Mouse (Mus musculus) bone marrow, adult 2 months (tissue): Measurements from ENCODE around the gene Agps. TPM values are rescaled to one million over a fixed set of nuclear protein-coding genes. Genes with fewer than 3 reads are reported as not detected.

Experiments used
- H3K27ac ChIP-seq: fragments of 200-500 bp; 2 replicates; pipeline ENCODE4 v1.5.1; 2012; ENCODE audit warnings: low read depth, mild to moderate bottlenecking, control low read depth, inconsistent platforms, low read length; ENCODE audit not compliant: control insufficient read depth, poor library complexity, insufficient read depth
- H3K4me1 ChIP-seq: fragments of 200-500 bp; 2 replicates; pipeline ENCODE4 v1.6.1; 2011; ENCODE audit warnings: low read length; ENCODE audit not compliant: control insufficient read depth, insufficient read depth
- H3K4me3 ChIP-seq: fragments of 200-500 bp; replicated peaks from 2 replicates; pipeline ENCODE3; 2011; ENCODE audit warnings: mild to moderate bottlenecking, low read depth, low read length, control low read depth; ENCODE audit not compliant: control insufficient read depth
- CTCF ChIP-seq: fragments of 200-500 bp; IDR thresholded peaks from 2 replicates; pipeline ENCODE4 v1.5.1; 2011; ENCODE audit warnings: low read length, control low read depth; ENCODE audit not compliant: control insufficient read depth, insufficient read depth
- POLR2A ChIP-seq: fragments of 200-500 bp; IDR thresholded peaks from 2 replicates; pipeline ENCODE4 v1.6.1; 2011; ENCODE audit warnings: low read depth, mild to moderate bottlenecking, control low read depth, low read length, borderline replicate concordance; ENCODE audit not compliant: control insufficient read depth
- WGBS: fragments of 180-500 bp; shearing (Covaris S2); methylation state at CpG from one replicate; pipeline ENCODE4 v1.1.7; 2018; 5-methylcytosine and 5-hydroxymethylcytosine counted together
- polyA plus RNA-seq: library from polyadenylated mRNA; stranded (reverse); fragments of >200 nt; gene quantifications from 2 replicates; pipeline ENCODE4 v1.2.4, GENCODE M21; 2011; ENCODE audit warnings: low replicate concordance; ENCODE audit not compliant: missing spikeins, insufficient read depth, insufficient read length

Gene Agps
- polyA plus RNA-seq, 1 experiment, result 14.3 TPM

GRCm38 (mm10) chr2:75821971-75822751 is 9.8 kb upstream of the Agps start:
- TF ChIP-seq POLR2A (no peak), CTCF (no peak)
- H3K27ac ChIP-seq, result no peak overlapping the region
- WGBS, result 83% methylated on average over 13 of the region's 13 CpGs
- H3K4me3 ChIP-seq, result no peak overlapping the region
- peaks cover 3% of the 10 kb centered on the region for H3K4me1 ChIP-seq

GRCm38 (mm10) chr2:75823736-75824135 is 8.2 kb upstream of the Agps start:
- Histone ChIP-seq H3K27ac (peak overlapping the region; percentile 70; the same call in 1 of the 2 replicates), H3K4me3 (no peak overlapping the region), H3K4me1 (no peaks in the 10 kb centered on the region; the same call in 1 of the 2 replicates)
- 5% methylated on average over 7 of the region's 7 CpGs for WGBS
- TF ChIP-seq POLR2A, result no peak
- TF ChIP-seq CTCF, result no peak

GRCm38 (mm10) chr2:75824144-75824543 is 7.8 kb upstream of the Agps start:
- WGBS, result 29% methylated on average over 6 of the region's 6 CpGs
- no peak overlapping the region for H3K4me3 ChIP-seq
- TF ChIP-seq CTCF, result no peak
- no peak for TF ChIP-seq POLR2A
- peak overlapping the region; percentile 70; the same call in 1 of the 2 replicates for H3K27ac ChIP-seq
- H3K4me1 ChIP-seq, result peaks cover under 1% of the 10 kb centered on the region; the same call in 1 of the 2 replicates

- TF ChIP-seq POLR2A (no peak), CTCF (no peak)
- Histone ChIP-seq H3K4me3 (no peak overlapping the region), H3K27ac (no peak overlapping the region), H3K4me1 (peaks cover 2% of the 10 kb centered on the region; the same call in 1 of the 2 replicates)
- 31% methylated on average over 3 of the region's 3 CpGs for WGBS
Measured at GRCm38 (mm10) chr2:75824846-75825245, 7.1 kb upstream of the Agps start.

- TF ChIP-seq CTCF (no peak), POLR2A (no peak)
- no peak overlapping the region for H3K27ac ChIP-seq
- H3K4me1 ChIP-seq, result peaks cover 2% of the 10 kb centered on the region; the same call in 1 of the 2 replicates
- WGBS, result 28% methylated on average over 1 of the region's 1 CpGs
- H3K4me3 ChIP-seq, result no peak overlapping the region
Measured at GRCm38 (mm10) chr2:75825603-75826002, 6.4 kb upstream of the Agps start.

GRCm38 (mm10) chr2:75828931-75829610 is 2.9 kb upstream of the Agps start:
- Histone ChIP-seq H3K4me1 (peaks cover 2% of the 10 kb centered on the region; the same call in 1 of the 2 replicates), H3K27ac (peak overlapping the region; percentile 76), H3K4me3 (no peak overlapping the region)
- TF ChIP-seq CTCF, result no peak
- no peak for TF ChIP-seq POLR2A
- 8% methylated on average over 8 of the region's 8 CpGs for WGBS

- Histone ChIP-seq H3K27ac (no peak overlapping the region), H3K4me3 (no peak overlapping the region), H3K4me1 (peaks cover 4% of the 10 kb centered on the region; the same call in 1 of the 2 replicates)
- no peak for TF ChIP-seq CTCF
- TF ChIP-seq POLR2A, result no peak
- WGBS, result 75% methylated on average over 7 of the region's 7 CpGs
Measured at GRCm38 (mm10) chr2:75830233-75830632, 1.7 kb upstream of the Agps start.

- H3K27ac ChIP-seq, result peak overlapping the region; percentile 63; the same call in 1 of the 2 replicates
- TF ChIP-seq CTCF, result no peak
- TF ChIP-seq POLR2A, result no peak
- H3K4me3 ChIP-seq, result peak overlapping the region; percentile 81
- H3K4me1 ChIP-seq, result peaks cover 9% of the 10 kb centered on the region; the same call in 1 of the 2 replicates
- WGBS, result under 1% methylated on average over 5 of the region's 5 CpGs
Measured at GRCm38 (mm10) chr2:75832781-75833180, 804 bp downstream of the Agps start.

- H3K4me1 ChIP-seq, result peaks cover 7% of the 10 kb centered on the region; the same call in 1 of the 2 replicates
- 75% methylated on average over 2 of the region's 2 CpGs for WGBS
- no peak for TF ChIP-seq POLR2A
- H3K27ac ChIP-seq, result no peak overlapping the region
- H3K4me3 ChIP-seq, result peak overlapping the region; percentile 39
Measured at GRCm38 (mm10) chr2:75834492-75834891, 2.5 kb downstream of the Agps start.
